Mouse (Mus musculus) kidney, postnatal 25 days (tissue): Measurements from ENCODE around the gene P2ry12.

Experiments used
- DNase-seq, 2 experiments: peaks; one replicate each; pipeline ENCODE4 v3.0.0; 2021; ENCODE audit warnings: mixed read lengths in 2 of 2

The P2ry12 gene

GRCm38 (mm10) chr3:59262704-59263103 lies at the start of gene P2ry12:
Gene P2ry12, minus strand, starts transcription at chr3:59262871.
- no peak for DNase-seq

- no peak for DNase-seq
Observed at GRCm38 (mm10) chr3:59305518-59305917, 42.8 kb upstream of the P2ry12 start.

GRCm38 (mm10) chr3:59304944-59305343 lies 42.3 kb upstream of the P2ry12 start:
- DNase-seq = no peak

GRCm38 (mm10) chr3:59297653-59298052 lies 35.0 kb upstream of the P2ry12 start:
- no peak for DNase-seq

GRCm38 (mm10) chr3:59296563-59297130 lies 34.0 kb upstream of the P2ry12 start:
- DNase-seq = no peak

GRCm38 (mm10) chr3:59295699-59296562 lies 33.3 kb upstream of the P2ry12 start:
- no peak for DNase-seq

GRCm38 (mm10) chr3:59293437-59294199 lies 30.9 kb upstream of the P2ry12 start:
- DNase-seq = no peak

GRCm38 (mm10) chr3:59290551-59290950 lies 27.9 kb upstream of the P2ry12 start:
- DNase-seq = no peak

GRCm38 (mm10) chr3:59278620-59279019 lies 15.9 kb upstream of the P2ry12 start:
- no peak for DNase-seq

- DNase-seq = no peak
Observed at GRCm38 (mm10) chr3:59278254-59278533, 15.5 kb upstream of the P2ry12 start.

GRCm38 (mm10) chr3:59277502-59278253 lies 15.0 kb upstream of the P2ry12 start:
- DNase-seq = no peak

GRCm38 (mm10) chr3:59270811-59271210 lies 8.1 kb upstream of the P2ry12 start:
- no peak for DNase-seq

GRCm38 (mm10) chr3:59263988-59264387 lies 1.3 kb upstream of the P2ry12 start:
- DNase-seq = no peak

GRCm38 (mm10) chr3:59263417-59263816 lies 746 bp upstream of the P2ry12 start:
- no peak for DNase-seq

GRCm38 (mm10) chr3:59261709-59262472 lies 780 bp downstream of the P2ry12 start:
- no peak for DNase-seq

- DNase-seq = no peak
Observed at GRCm38 (mm10) chr3:59260745-59261144, 1.9 kb downstream of the P2ry12 start.

GRCm38 (mm10) chr3:59257740-59258664 lies 4.7 kb downstream of the P2ry12 start:
- DNase-seq = no peak

- DNase-seq = no peak
Observed at GRCm38 (mm10) chr3:59250454-59250853, 12.2 kb downstream of the P2ry12 start.

- no peak for DNase-seq
Observed at GRCm38 (mm10) chr3:59248031-59248430, 14.6 kb downstream of the P2ry12 start.

- DNase-seq = no peak
Observed at GRCm38 (mm10) chr3:59243384-59243783, 19.3 kb downstream of the P2ry12 start.

GRCm38 (mm10) chr3:59234878-59235277 lies 27.8 kb downstream of the P2ry12 start:
- DNase-seq = no peak
